Mouse (Mus musculus): ENCODE measurements around the gene Olfr1287. TPM values are rescaled to one million over a fixed set of nuclear protein-coding genes. Genes with fewer than 3 reads are reported as not detected.

Gene Olfr1287
- polyA plus RNA-seq (2016; fragmentation: Nextera tagmentation; extraction: Ambion mirVana): not detected in 2 replicates

DNA sequence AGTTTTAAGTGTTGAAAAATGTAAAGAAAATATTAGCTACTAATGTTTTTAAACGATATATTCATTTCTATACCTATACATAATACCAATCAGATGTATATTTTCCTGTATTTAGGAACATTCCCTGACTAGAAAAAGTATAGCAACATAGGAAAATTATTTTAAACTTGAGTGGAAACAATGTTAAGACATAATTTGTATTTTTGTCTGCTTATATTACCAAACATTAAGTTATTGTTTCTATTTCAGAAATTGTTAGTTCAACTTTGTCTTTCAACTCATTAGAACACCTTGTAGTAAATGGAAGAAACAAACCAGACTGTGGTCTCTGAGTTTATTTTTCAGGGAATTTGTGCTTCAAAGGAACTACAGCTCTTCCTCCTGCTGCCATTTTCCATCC is at the start of gene Olfr1287:
Gene Olfr1287, plus strand, starts transcription at position 301 of the 400 bp plus-strand sequence.
- Histone ChIP-seq H3K4me3 (replicated peaks) (no peak within 1 kb of the TSS), H3K36me3 (replicated peaks) (no peaks in the 10 kb centered on the region), H3K27me3 (no peaks in the 10 kb centered on the region), H3K27ac (no peak within 1 kb of the TSS), H3K4me1 (no peaks in the 10 kb centered on the region), H3K9ac (no peak within 1 kb of the TSS), H3K9me3 (no peaks in the 10 kb centered on the region), H3K4me2 (no peak within 1 kb of the TSS)
- no peak for ATAC-seq (ENCODE audit: low FRiP score)
- WGBS: 69% methylated on average over 1 of the region's 1 CpGs

DNA sequence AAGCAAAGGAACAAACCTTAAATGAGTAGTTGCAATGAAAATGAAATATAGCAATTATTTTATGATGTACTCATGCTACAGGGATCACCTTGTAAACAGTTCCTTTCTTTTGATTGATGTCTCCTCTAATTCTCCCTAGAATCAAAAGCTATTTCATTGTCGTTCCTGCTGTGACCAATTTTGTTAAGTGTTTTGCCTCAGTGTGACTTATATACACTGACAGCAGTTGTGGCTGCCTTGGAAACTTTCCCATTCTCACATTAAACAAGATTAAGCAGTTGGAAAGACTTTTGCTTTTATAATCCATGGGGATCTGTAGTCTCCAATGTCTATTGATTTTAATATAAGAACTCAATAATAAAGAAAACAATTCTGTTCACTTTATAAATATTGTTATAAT is 26.0 kb upstream of the Olfr1287 start, which contains the start of gene Olfr1286:
Gene Olfr1286, minus strand, starts transcription at position 185 of the 400 bp plus-strand sequence.
- Histone ChIP-seq H3K9ac (no peak within 1 kb of the TSS), H3K4me2 (no peak within 1 kb of the TSS), H3K27me3 (no peaks in the 10 kb centered on the region), H3K4me1 (no peaks in the 10 kb centered on the region), H3K27ac (no peak within 1 kb of the TSS), H3K9me3 (no peaks in the 10 kb centered on the region), H3K36me3 (replicated peaks) (no peaks in the 10 kb centered on the region), H3K4me3 (replicated peaks) (no peak within 1 kb of the TSS)
- WGBS: 73% methylated on average over 1 of the region's 1 CpGs
- no peak for ATAC-seq (ENCODE audit: low FRiP score)

DNA sequence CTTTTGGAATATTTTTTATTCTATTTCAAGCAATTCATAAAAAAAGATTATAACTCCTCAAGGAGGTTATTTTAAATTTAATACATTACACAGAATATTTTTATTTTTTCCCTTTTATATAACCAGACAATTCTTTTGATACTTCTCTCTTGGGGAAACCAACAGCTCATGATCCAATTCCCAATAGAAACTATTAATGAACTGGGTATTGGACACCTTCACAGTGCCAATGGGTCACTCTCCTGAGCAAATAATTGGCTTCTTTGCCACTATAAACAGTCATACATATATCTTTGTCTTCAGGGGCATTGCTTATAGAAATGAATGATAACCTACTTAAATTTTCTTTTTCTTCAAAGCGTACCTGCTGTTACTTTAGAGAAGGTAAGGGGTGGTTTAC is 24.9 kb downstream of the Olfr1287 start, which contains the start of gene Olfr1288:
Gene Olfr1288, plus strand, starts transcription at position 301 of the 400 bp plus-strand sequence.
- no peaks in the 10 kb centered on the region for H3K4me1 ChIP-seq
- H3K9ac ChIP-seq: no peak within 1 kb of the TSS
- no peak for ATAC-seq (ENCODE audit: low FRiP score)
- no peak within 1 kb of the TSS for H3K4me2 ChIP-seq
- no peak within 1 kb of the TSS for H3K4me3 ChIP-seq (replicated peaks)
- 84% methylated on average over 1 of the region's 1 CpGs for WGBS
- no peak within 1 kb of the TSS for H3K27ac ChIP-seq
- no peaks in the 10 kb centered on the region for H3K9me3 ChIP-seq
- H3K27me3 ChIP-seq: no peaks in the 10 kb centered on the region
- no peaks in the 10 kb centered on the region for H3K36me3 ChIP-seq (replicated peaks)

DNA sequence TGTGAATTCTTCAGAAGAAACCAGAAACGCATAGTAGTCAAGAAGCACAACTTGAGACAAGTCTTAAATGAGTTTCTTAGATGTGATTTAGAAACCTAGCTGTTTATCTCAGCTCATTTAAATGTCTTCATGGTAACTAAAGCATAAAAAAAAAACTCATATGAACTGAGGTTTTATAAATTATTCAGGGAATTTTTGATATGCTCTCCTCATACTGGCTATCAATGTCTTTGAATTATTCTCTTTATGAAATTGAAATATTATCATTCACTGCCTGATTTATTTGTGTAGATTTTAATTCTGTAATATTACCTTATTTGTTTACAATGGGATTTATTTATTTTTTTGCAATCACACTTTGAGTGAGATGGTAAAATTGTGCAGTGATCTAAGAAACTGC is 31.6 kb downstream of the Olfr1287 start, which contains the start of gene Olfr1289:
Gene Olfr1289, plus strand, starts transcription at position 301 of the 400 bp plus-strand sequence.
- Histone ChIP-seq H3K4me3 (replicated peaks) (no peak within 1 kb of the TSS), H3K9me3 (no peaks in the 10 kb centered on the region), H3K4me1 (no peaks in the 10 kb centered on the region), H3K27me3 (no peaks in the 10 kb centered on the region), H3K9ac (no peak within 1 kb of the TSS), H3K36me3 (replicated peaks) (no peaks in the 10 kb centered on the region), H3K27ac (no peak within 1 kb of the TSS), H3K4me2 (no peak within 1 kb of the TSS)
- no peak for ATAC-seq (ENCODE audit: low FRiP score)
- 86% methylated on average over 1 of the region's 1 CpGs for WGBS

DNA sequence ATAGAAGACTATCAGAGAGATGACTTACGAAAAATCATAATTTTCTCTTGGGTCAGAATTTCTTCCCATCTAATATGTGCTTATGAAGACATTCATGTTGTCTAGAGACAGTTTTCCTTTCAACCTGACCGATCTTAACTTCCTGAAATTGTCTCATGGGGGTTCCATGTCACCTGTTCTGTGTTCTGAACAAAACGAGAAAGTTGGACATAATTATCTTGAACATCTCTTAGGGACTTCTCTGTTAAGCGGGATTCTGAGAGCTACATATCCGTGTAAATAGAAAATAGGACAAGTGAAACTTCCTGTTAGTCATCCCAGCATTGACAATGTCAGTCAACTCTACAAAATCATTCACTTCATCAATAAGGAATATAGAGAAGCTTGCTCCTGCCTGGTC is 44.8 kb downstream of the Olfr1287 start, which contains the start of gene Olfr1290:
Gene Olfr1290, minus strand, starts transcription at position 101 of the 400 bp plus-strand sequence.
- Histone ChIP-seq H3K36me3 (replicated peaks) (no peaks in the 10 kb centered on the region), H3K4me2 (no peak within 1 kb of the TSS), H3K9ac (no peak within 1 kb of the TSS), H3K4me3 (replicated peaks) (no peak within 1 kb of the TSS), H3K9me3 (no peaks in the 10 kb centered on the region), H3K4me1 (no peaks in the 10 kb centered on the region), H3K27ac (no peak within 1 kb of the TSS), H3K27me3 (no peaks in the 10 kb centered on the region)
- 81% methylated on average over 5 of the region's 5 CpGs for whole genome bisulfite sequencing
- no peak for ATAC-seq (ENCODE audit: low FRiP score)

DNA sequence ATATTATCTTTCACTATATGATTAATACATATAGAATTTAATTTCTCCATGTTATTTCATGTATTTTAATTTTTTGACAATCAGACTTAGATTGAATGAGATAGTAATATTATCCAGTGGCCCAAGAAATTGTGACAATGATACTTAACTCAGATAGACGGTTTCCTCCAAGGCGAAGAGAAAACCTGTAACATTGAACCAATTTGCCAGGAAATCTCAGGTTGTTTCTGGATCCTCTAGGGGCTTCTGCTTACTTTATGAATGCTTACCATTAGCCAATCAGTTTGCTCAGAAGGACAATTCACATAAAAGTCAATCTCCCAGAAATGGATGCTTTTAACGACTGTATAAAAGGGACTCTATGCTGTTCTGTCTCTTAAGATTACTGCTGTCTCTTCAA is 47.9 kb downstream of the Olfr1287 start, which contains the start of gene Olfr1291-ps1:
Gene Olfr1291-ps1, plus strand, starts transcription at position 301 of the 400 bp plus-strand sequence.
- H3K4me1 ChIP-seq: no peaks in the 10 kb centered on the region
- H3K27me3 ChIP-seq: no peaks in the 10 kb centered on the region
- 91% methylated on average over 3 of the region's 3 CpGs for WGBS
- ATAC-seq (ENCODE audit: low FRiP score): no peak
- no peak within 1 kb of the TSS for H3K9ac ChIP-seq
- no peak within 1 kb of the TSS for H3K4me3 ChIP-seq (replicated peaks)
- H3K4me2 ChIP-seq: no peak within 1 kb of the TSS
- no peaks in the 10 kb centered on the region for H3K9me3 ChIP-seq
- H3K36me3 ChIP-seq (replicated peaks): no peaks in the 10 kb centered on the region
- H3K27ac ChIP-seq: no peak within 1 kb of the TSS

Other genes starting within 250 kb of the Olfr1287 start
- gene 4930430A15Rik, start 219.5 kb upstream of the Olfr1287 start, polyA plus RNA-seq (2016; fragmentation: Nextera tagmentation; extraction: Ambion mirVana): not detected in 2 replicates
- not detected in 2 replicates for gene Olfr1275, start 213.9 kb upstream of the Olfr1287 start, polyA plus RNA-seq (2016; fragmentation: Nextera tagmentation; extraction: Ambion mirVana)
- gene Olfr1276, start 194.6 kb upstream of the Olfr1287 start, polyA plus RNA-seq (2016; fragmentation: Nextera tagmentation; extraction: Ambion mirVana): not detected in 2 replicates
- gene Olfr1277, start 175.0 kb upstream of the Olfr1287 start, polyA plus RNA-seq (2016; fragmentation: Nextera tagmentation; extraction: Ambion mirVana): not detected in 2 replicates
- not detected in 2 replicates for gene Olfr1278, start 159.0 kb upstream of the Olfr1287 start, polyA plus RNA-seq (2016; fragmentation: Nextera tagmentation; extraction: Ambion mirVana)
- gene Olfr1279, start 148.5 kb upstream of the Olfr1287 start, polyA plus RNA-seq (2016; fragmentation: Nextera tagmentation; extraction: Ambion mirVana): not detected in 2 replicates
- not detected in 2 replicates for gene Olfr1280, start 135.1 kb upstream of the Olfr1287 start, polyA plus RNA-seq (2016; fragmentation: Nextera tagmentation; extraction: Ambion mirVana)
- not detected in 2 replicates for gene Olfr1281, start 122.6 kb upstream of the Olfr1287 start, polyA plus RNA-seq (2016; fragmentation: Nextera tagmentation; extraction: Ambion mirVana)
- gene Olfr1282, start 113.1 kb upstream of the Olfr1287 start, polyA plus RNA-seq (2016; fragmentation: Nextera tagmentation; extraction: Ambion mirVana): not detected in 2 replicates
- gene Olfr1283, start 82.4 kb upstream of the Olfr1287 start, polyA plus RNA-seq (2016; fragmentation: Nextera tagmentation; extraction: Ambion mirVana): not detected in 2 replicates
- gene Olfr1284, start 73.6 kb upstream of the Olfr1287 start, polyA plus RNA-seq (2016; fragmentation: Nextera tagmentation; extraction: Ambion mirVana): not detected in 2 replicates
- gene Olfr1286, start 26.0 kb upstream of the Olfr1287 start, polyA plus RNA-seq (2016; fragmentation: Nextera tagmentation; extraction: Ambion mirVana): not detected in 2 replicates
- not detected in 2 replicates for gene Olfr1288, start 25.0 kb downstream of the Olfr1287 start, polyA plus RNA-seq (2016; fragmentation: Nextera tagmentation; extraction: Ambion mirVana)
- gene Olfr1289, start 31.7 kb downstream of the Olfr1287 start, polyA plus RNA-seq (2016; fragmentation: Nextera tagmentation; extraction: Ambion mirVana): not detected in 2 replicates
- gene Olfr1290, start 44.7 kb downstream of the Olfr1287 start, polyA plus RNA-seq (2016; fragmentation: Nextera tagmentation; extraction: Ambion mirVana): not detected in 2 replicates
- not detected in 2 replicates for gene Olfr1291-ps1, start 48.0 kb downstream of the Olfr1287 start, polyA plus RNA-seq (2016; fragmentation: Nextera tagmentation; extraction: Ambion mirVana)
- gene Olfr1293-ps, start 76.1 kb downstream of the Olfr1287 start, polyA plus RNA-seq (2016; fragmentation: Nextera tagmentation; extraction: Ambion mirVana): not detected in 2 replicates
- not detected in 2 replicates for gene Olfr1294, start 91.1 kb downstream of the Olfr1287 start, polyA plus RNA-seq (2016; fragmentation: Nextera tagmentation; extraction: Ambion mirVana)
- gene Olfr1295, start 120.5 kb downstream of the Olfr1287 start, polyA plus RNA-seq (2016; fragmentation: Nextera tagmentation; extraction: Ambion mirVana): not detected in 2 replicates
- not detected in 2 replicates for gene Olfr1297, start 177.4 kb downstream of the Olfr1287 start, polyA plus RNA-seq (2016; fragmentation: Nextera tagmentation; extraction: Ambion mirVana)
- not detected in 2 replicates for gene Olfr1298, start 200.1 kb downstream of the Olfr1287 start, polyA plus RNA-seq (2016; fragmentation: Nextera tagmentation; extraction: Ambion mirVana)
- gene Olfr1299, start 212.3 kb downstream of the Olfr1287 start, polyA plus RNA-seq (2016; fragmentation: Nextera tagmentation; extraction: Ambion mirVana): not detected in 2 replicates

All from forebrain, embryonic 12.5 days (tissue).